Mouse (Mus musculus): ENCODE measurements at regions not wholly inside any gene's neighbourhood (a gene's known extent, or its start where the extent isn't known, plus 50 kb on each side); places are given as distances from the start of the nearest gene placed in this dataset.
"Not testable (repeated sequence)": the region's sequence is repeated elsewhere in the genome, so short reads cannot be mapped to it uniquely, and the experiment has no call there.

DNA sequence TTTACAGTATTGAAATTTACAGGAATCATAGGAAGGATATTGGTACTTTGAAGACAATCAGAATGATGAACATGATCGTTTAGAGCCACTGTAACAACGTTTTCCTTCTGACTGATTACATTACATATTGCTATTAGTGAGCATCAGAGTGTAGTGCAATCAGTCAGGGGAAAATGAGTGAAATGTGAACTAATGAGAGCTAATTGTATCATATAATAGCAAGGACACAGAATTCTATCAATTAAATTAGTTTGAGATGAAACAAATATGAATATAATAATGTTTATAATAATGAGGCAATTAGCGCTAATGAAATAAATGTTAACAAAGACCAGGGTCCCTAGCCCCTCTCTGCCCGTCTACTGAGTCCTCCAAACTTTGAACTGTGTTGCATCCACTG lies 169.7 kb downstream of the Brms1l start:
- H3K4me3 ChIP-seq (ENCODE audit: insufficient read depth, low read length) = no peak overlapping the region
- H3K27ac ChIP-seq (ENCODE audit: insufficient read depth, low read length) = no peak overlapping the region
- H3K4me1 ChIP-seq (ENCODE audit: control insufficient read depth, insufficient read depth, low read length) = no peaks in the 10 kb centered on the region
- TF ChIP-seq CTCF (IDR thresholded peaks at IDR 0.05; ENCODE audit: borderline replicate concordance, insufficient read depth, low read length) (no peak), POLR2A (IDR thresholded peaks at IDR 0.05; ENCODE audit: low read depth, low read length) (no peak)

DNA sequence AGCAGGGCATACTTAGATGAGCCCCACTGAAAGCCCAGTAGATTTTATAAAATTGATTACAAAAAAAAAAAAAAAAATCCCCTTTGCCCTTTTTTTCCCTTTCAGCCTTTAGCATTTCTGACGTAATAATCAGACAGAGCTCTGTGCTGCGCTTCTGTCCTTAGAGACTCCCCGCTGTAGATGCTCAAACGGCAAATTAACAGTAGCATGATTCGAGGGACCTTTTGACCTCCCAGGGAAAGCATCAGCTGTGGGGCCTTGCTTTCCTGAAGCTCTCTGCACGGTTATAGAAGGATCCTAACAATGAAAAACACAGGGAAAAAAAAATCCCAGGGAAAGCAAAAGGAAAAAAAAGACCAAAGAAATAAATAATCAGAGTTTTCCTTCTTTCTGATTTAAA lies 169.2 kb downstream of the Brms1l start:
- Histone ChIP-seq H3K4me1 (ENCODE audit: control insufficient read depth, insufficient read depth, low read length) (no peaks in the 10 kb centered on the region), H3K27ac (ENCODE audit: insufficient read depth, low read length) (no peak overlapping the region), H3K4me3 (ENCODE audit: insufficient read depth, low read length) (no peak overlapping the region)
- no peak for TF ChIP-seq CTCF (IDR thresholded peaks at IDR 0.05; ENCODE audit: borderline replicate concordance, insufficient read depth, low read length)
- no peak for TF ChIP-seq POLR2A (IDR thresholded peaks at IDR 0.05; ENCODE audit: low read depth, low read length)

- no peak for TF ChIP-seq CTCF (IDR thresholded peaks at IDR 0.05; ENCODE audit: borderline replicate concordance, insufficient read depth, low read length)
- no peak for TF ChIP-seq POLR2A (IDR thresholded peaks at IDR 0.05; ENCODE audit: low read depth, low read length)
- H3K4me3 ChIP-seq (ENCODE audit: insufficient read depth, low read length) = no peak overlapping the region
- H3K27ac ChIP-seq (ENCODE audit: insufficient read depth, low read length) = no peak overlapping the region
- no peaks in the 10 kb centered on the region for H3K4me1 ChIP-seq (ENCODE audit: control insufficient read depth, insufficient read depth, low read length)
These were observed 168.4 kb downstream of the Brms1l start for GRCm38 (mm10) chr12:56004479-56004878.

- Histone ChIP-seq H3K4me3 (ENCODE audit: insufficient read depth, low read length) (no peak overlapping the region), H3K4me1 (ENCODE audit: control insufficient read depth, insufficient read depth, low read length) (no peaks in the 10 kb centered on the region), H3K27ac (ENCODE audit: insufficient read depth, low read length) (no peak overlapping the region)
- TF ChIP-seq POLR2A (IDR thresholded peaks at IDR 0.05; ENCODE audit: low read depth, low read length) (no peak), CTCF (IDR thresholded peaks at IDR 0.05; ENCODE audit: borderline replicate concordance, insufficient read depth, low read length) (no peak)
These were observed 167.4 kb downstream of the Brms1l start for GRCm38 (mm10) chr12:56003561-56003960.

DNA sequence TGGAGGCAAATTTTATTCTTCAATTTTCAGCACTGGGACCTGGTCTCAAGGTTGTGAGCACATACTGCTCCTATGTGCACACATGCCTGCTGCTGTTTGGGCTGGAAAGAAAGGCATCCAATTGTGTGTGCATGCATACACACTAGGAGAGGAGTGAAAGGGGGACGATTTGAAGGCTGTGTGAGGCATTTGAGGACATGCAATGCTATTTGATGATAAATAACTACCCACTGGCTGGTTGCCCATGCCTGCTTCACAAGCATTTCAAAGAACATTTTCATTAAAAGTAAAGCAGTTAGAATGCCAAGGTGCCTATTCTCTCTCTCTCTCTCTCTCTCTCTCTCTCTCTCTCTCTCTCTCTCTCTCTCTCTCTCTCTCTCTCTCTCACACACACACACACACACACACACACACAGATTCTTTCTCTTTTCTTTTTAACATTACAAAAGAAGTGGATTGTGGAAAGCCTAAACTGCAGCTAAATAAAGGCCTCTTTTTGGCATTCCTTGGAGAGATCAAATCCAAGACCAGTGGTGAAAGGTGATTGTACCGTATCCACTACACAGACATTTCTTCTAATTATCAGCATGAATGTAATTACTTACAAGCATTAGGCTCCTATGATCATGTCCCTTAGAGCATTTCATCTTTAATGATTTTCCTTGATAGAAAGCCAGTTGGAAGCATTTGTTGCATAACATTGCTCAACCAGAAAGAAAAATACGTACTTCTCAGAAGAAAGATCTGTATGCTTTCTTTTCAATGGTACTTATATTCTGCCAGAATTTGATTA lies 160.7 kb downstream of the Brms1l start:
- Histone ChIP-seq H3K27ac (ENCODE audit: insufficient read depth, low read length) (no peak overlapping the region), H3K4me3 (ENCODE audit: insufficient read depth, low read length) (no peak overlapping the region), H3K4me1 (ENCODE audit: control insufficient read depth, insufficient read depth, low read length) (no peaks in the 10 kb centered on the region)
- TF ChIP-seq CTCF (IDR thresholded peaks at IDR 0.05; ENCODE audit: borderline replicate concordance, insufficient read depth, low read length) = no peak
- TF ChIP-seq POLR2A (IDR thresholded peaks at IDR 0.05; ENCODE audit: low read depth, low read length) = no peak

DNA sequence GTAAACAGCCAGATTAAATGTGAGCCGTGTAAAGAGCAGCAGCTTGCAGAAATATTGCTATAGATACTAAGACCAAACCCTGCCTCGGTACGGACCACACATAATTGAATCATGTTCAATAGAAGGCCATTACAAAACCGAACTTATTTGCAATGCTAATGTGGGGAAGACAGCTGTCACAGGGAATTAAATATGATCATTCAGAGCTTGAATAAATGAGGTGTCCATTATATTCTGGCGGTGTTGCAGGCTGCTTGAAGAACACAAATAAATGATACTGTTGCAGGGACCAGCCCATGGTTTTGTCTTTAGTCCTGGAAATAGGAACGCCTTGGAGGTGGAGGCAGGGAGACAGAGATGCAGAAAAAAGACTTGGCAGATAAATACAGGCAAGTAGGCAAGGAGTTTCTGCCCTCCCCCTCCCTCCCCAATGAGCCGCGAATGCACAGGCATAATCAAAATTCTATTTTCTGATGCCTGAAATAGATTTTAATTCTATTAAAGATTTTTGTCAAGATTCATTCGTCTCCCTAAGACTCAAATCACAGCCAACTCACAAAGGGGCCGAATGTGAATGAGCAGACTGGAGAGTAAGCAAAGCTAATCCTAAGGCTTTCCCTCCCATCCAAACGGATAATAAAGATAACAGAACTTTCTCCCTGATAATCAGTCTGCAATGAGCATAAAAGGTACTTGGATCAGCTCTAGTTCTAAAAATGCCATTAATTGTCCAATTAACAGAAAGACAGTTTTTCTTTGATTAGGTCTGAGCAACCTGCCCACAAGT lies 147.6 kb downstream of the Brms1l start:
- H3K4me3 ChIP-seq (ENCODE audit: insufficient read depth, low read length) = no peak overlapping the region
- H3K27ac ChIP-seq (ENCODE audit: insufficient read depth, low read length) = no peak overlapping the region
- no peaks in the 10 kb centered on the region for H3K4me1 ChIP-seq (ENCODE audit: control insufficient read depth, insufficient read depth, low read length)
- TF ChIP-seq POLR2A (IDR thresholded peaks at IDR 0.05; ENCODE audit: low read depth, low read length) (no peak), CTCF (IDR thresholded peaks at IDR 0.05; ENCODE audit: borderline replicate concordance, insufficient read depth, low read length) (no peak)

DNA sequence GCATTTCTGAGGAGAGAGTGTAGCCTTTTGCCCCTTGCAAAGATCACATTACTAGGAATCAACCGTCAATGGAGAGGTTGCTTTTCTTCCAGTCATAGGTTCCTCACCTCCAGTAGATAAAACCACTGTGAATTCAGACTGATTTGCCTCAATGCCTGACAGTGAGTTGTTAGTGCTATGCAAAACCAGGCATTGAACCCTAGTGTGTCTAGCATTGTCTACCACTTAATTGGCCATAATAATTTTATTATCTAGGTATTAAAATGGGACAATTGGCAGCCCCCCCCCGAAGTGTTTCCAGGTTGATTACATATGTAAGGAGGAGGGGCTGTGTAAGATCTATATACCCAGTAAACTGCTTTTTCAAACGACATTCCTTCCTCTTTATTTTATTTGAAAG lies 147.0 kb downstream of the Brms1l start:
- no peak for TF ChIP-seq POLR2A (IDR thresholded peaks at IDR 0.05; ENCODE audit: low read depth, low read length)
- Histone ChIP-seq H3K4me3 (ENCODE audit: insufficient read depth, low read length) (no peak overlapping the region), H3K4me1 (ENCODE audit: control insufficient read depth, insufficient read depth, low read length) (no peaks in the 10 kb centered on the region), H3K27ac (ENCODE audit: insufficient read depth, low read length) (no peak overlapping the region)

DNA sequence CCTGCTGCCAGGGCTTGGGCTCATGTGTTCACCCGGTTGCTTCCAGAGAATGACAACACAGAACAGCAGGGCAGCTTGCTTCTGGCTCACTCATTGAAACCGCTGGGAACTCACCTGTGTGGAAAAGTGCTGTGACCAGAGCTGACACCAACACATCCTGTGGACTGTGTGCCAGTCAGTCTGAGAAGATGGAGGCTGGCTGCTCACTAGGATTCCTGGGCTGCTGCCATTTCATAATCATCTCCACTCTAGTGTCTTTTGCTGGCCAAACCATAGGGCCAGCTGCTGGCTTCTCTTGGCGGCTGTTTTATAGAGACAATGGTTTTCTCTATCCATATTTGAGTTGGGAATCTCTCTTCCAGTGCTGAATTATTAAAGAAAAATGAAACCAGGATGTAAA lies 138.1 kb downstream of the Brms1l start:
- H3K4me3 ChIP-seq (ENCODE audit: insufficient read depth, low read length) = no peak overlapping the region
- no peak overlapping the region for H3K27ac ChIP-seq (ENCODE audit: insufficient read depth, low read length)
- TF ChIP-seq CTCF (IDR thresholded peaks at IDR 0.05; ENCODE audit: borderline replicate concordance, insufficient read depth, low read length) = no peak
- no peak for TF ChIP-seq POLR2A (IDR thresholded peaks at IDR 0.05; ENCODE audit: low read depth, low read length)
- H3K4me1 ChIP-seq (ENCODE audit: control insufficient read depth, insufficient read depth, low read length) = no peaks in the 10 kb centered on the region

DNA sequence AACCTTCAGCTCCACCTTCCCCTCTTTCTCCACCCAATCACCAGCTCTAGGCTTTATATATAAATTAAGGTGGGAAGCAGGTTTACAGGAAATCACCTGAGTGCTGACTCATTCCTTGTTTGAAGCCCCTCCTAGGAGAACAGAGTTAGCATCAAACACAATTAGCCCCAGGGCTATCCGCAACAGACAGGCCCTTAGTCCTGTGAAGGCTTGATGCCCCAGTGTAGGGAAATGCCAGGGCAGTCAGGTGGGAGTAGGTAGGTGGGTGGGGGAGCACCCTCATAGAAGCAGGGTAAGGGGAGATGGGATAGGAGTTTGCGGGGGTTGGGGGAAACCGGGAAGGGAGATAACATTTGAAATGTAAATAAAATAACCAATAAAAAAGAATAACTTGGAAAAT lies 123.2 kb downstream of the Brms1l start:
- not testable (repeated sequence) for H3K4me3 ChIP-seq (ENCODE audit: insufficient read depth, low read length); H3K4me1 ChIP-seq (ENCODE audit: control insufficient read depth, insufficient read depth, low read length); H3K27ac ChIP-seq (ENCODE audit: insufficient read depth, low read length)

DNA sequence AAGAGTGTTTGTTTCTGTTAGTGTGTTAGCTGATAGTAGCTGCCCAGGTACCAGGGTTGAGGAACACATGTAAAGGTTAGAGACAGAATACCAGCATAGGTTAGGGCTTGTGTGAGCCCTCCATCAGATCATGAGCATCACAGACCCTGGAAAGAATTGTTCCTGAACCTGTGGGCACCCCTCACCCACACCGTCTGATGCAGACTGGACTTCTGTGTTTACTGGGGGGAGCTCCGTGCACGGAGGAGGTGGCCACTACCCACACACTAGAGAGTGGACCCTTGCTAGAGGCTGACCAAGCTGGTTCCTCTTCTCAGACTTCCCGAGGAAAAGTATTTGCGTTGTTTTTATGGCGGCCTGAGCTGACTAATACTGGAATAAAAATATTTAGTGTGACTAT lies 104.4 kb downstream of the Brms1l start:
- Histone ChIP-seq H3K4me1 (ENCODE audit: control insufficient read depth, insufficient read depth, low read length) (no peaks in the 10 kb centered on the region), H3K27ac (ENCODE audit: insufficient read depth, low read length) (no peak overlapping the region), H3K4me3 (ENCODE audit: insufficient read depth, low read length) (no peak overlapping the region)
- TF ChIP-seq POLR2A (IDR thresholded peaks at IDR 0.05; ENCODE audit: low read depth, low read length) = no peak

Data from embryonic fibroblast, embryonic 13.5 days (primary cell).